Mouse (Mus musculus): ENCODE results near the gene Zxdb. TPM values are rescaled to one million over a fixed set of nuclear protein-coding genes. Genes with fewer than 3 reads are reported as not detected.
A peak's percentile ranks its signal among the peaks of the same experiment; 100 is the strongest.
"Not testable (repeated sequence)": the region's sequence is repeated elsewhere in the genome, so short reads cannot be mapped to it uniquely, and the experiment has no call there.

Gene Zxdb
- not detected in 2 replicates for polyA plus RNA-seq (2012; ENCODE audit: insufficient read depth, insufficient read length, low replicate concordance, missing spikeins)

DNA sequence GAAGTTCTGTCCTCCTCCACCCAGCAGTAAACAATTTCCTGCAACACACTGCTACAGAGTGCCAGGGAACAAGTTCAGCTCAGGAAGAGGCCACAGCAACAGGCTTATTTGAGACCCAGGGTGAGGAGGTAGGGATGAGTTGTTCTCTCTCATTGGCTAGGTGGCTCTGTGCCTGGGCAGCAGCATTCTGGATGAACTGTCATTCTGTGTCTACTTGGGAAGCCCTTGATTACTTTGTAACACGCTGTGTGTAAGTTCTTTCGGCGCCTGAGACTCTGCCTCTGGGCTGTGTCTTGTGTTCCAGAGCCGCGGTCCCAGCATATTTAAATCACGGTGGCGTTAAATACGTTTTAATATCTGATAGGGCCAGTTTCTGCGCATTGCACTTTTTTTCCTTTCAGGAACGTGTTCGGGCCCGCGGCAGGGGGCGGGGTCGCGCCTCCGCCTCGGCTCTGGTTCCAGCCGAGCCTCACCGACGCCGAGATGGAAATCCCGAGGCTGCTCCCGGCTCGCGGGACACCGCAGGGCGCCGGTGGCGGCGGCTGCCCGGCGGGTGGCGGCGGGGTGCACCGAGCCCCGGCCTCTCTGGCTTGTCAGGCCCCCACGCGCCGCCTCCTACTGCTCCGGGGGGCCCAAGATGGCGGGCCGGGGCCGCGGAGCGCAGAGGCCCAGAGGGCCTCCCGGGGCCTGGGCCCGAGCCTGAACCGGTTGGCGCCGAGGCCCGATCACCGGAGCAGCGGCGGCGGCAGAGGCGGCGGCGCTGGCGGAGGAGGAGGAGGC lies at the start of gene Zxdb:
Gene Zxdb (plus strand): TSS at position 378 of the 780 bp plus-strand sequence.
- not testable (repeated sequence) for H3K27ac ChIP-seq (ENCODE audit: insufficient read depth, low read depth, low read length); H3K4me1 ChIP-seq (ENCODE audit: control insufficient read depth, insufficient read depth, low read length)
- no CpG with 5 or more reads among the region's 60 CpGs for WGBS
- H3K4me3 ChIP-seq (ENCODE audit: insufficient read depth, low read depth, low read length) = peak within 1 kb of the TSS; percentile 29; the same call in 1 of the 2 replicates

DNA sequence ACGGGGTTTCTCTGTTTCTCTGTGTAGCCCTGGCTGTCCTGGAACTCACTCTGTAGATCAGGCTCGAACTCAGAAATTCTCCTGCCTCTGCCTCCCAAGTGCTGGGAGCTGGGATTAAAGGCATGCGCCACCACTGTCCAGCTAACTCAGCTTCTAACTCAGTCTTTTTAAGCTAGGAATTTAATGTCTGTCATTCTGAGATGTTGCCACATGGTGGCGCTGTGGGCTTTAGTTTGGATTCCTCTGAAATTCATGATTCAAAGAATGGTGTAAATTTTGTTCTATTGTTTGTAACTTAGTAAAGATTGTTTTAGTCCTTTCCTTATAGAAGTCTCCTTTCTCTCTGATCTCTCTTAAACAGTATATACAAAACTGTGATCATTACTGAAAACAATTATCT lies 49.4 kb upstream of the Zxdb start:
- 35% methylated on average over 4 of the region's 4 CpGs for WGBS
- no peak overlapping the region for H3K27ac ChIP-seq (ENCODE audit: insufficient read depth, low read depth, low read length)
- TF ChIP-seq CTCF (IDR thresholded peaks at IDR 0.05; ENCODE audit: insufficient read depth, low read depth, low read length) (no peak), POLR2A (IDR thresholded peaks at IDR 0.05; ENCODE audit: insufficient read depth, low read depth, low read length) (no peak)
- H3K4me1 ChIP-seq (ENCODE audit: control insufficient read depth, insufficient read depth, low read length) = no peaks in the 10 kb centered on the region
- H3K4me3 ChIP-seq (ENCODE audit: insufficient read depth, low read depth, low read length) = no peak overlapping the region

- not testable (repeated sequence) for H3K27ac ChIP-seq (ENCODE audit: insufficient read depth, low read depth, low read length); H3K4me3 ChIP-seq (ENCODE audit: insufficient read depth, low read depth, low read length); H3K4me1 ChIP-seq (ENCODE audit: control insufficient read depth, insufficient read depth, low read length)
- no CpG with 5 or more reads among the region's 2 CpGs for WGBS
These were observed 42.8 kb upstream of the Zxdb start for GRCm38 (mm10) chrX:94681581-94681980.

- 71% methylated on average over 5 of the region's 5 CpGs for WGBS
- H3K4me1 ChIP-seq (ENCODE audit: control insufficient read depth, insufficient read depth, low read length); H3K27ac ChIP-seq (ENCODE audit: insufficient read depth, low read depth, low read length): not testable (repeated sequence)
These were observed 34.8 kb upstream of the Zxdb start for GRCm38 (mm10) chrX:94689593-94689992.

DNA sequence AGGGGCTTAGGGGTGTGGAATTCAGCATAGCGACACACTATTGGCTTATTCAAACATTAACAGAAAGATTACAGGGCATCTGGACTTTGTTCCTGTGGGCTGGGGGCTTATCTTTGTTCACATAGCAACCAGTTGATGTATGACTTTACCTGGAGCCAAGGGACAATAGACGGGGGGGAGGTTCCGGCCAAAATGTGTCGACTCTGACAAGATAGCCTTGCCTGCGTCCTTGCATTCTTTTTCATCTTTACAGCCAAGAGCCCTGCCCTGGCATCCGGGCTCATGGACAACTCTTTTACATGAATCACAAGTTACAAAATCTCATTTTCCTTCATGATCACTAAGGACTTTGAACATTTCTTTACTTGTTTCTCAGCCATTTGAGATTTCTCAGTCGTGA lies 17.7 kb upstream of the Zxdb start:
- WGBS = 94% methylated on average over 7 of the region's 7 CpGs
- not testable (repeated sequence) for H3K4me1 ChIP-seq (ENCODE audit: control insufficient read depth, insufficient read depth, low read length); H3K27ac ChIP-seq (ENCODE audit: insufficient read depth, low read depth, low read length); H3K4me3 ChIP-seq (ENCODE audit: insufficient read depth, low read depth, low read length)

More at GRCm38 (mm10) chrX:94689593-94689992, 34.8 kb upstream of the Zxdb start:
- H3K4me3 ChIP-seq (ENCODE audit: insufficient read depth, low read depth, low read length) = not testable (repeated sequence)

- not testable (repeated sequence) for H3K4me1 ChIP-seq (ENCODE audit: control insufficient read depth, insufficient read depth, low read length); H3K4me3 ChIP-seq (ENCODE audit: insufficient read depth, low read depth, low read length); H3K27ac ChIP-seq (ENCODE audit: insufficient read depth, low read depth, low read length)
- WGBS = no CpG with 5 or more reads among the region's 3 CpGs
These were observed 14.6 kb upstream of the Zxdb start for GRCm38 (mm10) chrX:94709752-94710151.

DNA sequence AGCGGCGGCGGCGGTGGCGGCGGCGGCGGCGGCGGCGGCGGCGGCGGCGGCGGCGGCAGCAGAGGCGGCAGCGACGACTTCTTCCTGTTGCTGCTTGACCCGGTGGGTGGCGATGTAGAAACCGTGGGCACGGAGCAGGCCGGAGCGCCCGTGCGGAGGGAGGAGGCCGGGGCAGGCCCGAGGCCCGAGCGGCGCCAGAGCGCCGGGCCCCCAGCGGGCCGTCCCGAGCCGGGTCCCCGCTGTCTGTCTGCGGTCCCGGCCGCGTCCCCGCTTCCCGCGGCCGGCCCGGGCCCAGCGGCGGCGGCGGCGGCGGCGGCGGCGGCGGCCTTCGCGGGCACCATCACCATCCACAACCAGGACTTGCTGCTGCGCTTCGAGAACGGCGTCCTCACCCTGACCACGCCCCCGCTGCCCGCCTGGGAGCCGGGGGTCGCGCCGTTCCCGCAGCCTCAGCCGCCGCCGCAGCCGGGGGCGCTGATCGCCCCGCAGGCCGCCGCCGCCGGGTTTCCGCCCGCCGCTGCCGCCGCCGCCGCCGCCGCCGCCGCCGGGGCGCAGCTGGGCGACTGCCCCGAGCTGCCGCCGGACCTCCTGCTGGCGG lies 702 bp downstream of the Zxdb start:
- H3K4me1 ChIP-seq (ENCODE audit: control insufficient read depth, insufficient read depth, low read length); H3K27ac ChIP-seq (ENCODE audit: insufficient read depth, low read depth, low read length): not testable (repeated sequence)
- H3K4me3 ChIP-seq (ENCODE audit: insufficient read depth, low read depth, low read length) = peak overlapping the region; percentile 29; the same call in 1 of the 2 replicates
- 48% methylated on average over 36 of the region's 102 CpGs for WGBS

DNA sequence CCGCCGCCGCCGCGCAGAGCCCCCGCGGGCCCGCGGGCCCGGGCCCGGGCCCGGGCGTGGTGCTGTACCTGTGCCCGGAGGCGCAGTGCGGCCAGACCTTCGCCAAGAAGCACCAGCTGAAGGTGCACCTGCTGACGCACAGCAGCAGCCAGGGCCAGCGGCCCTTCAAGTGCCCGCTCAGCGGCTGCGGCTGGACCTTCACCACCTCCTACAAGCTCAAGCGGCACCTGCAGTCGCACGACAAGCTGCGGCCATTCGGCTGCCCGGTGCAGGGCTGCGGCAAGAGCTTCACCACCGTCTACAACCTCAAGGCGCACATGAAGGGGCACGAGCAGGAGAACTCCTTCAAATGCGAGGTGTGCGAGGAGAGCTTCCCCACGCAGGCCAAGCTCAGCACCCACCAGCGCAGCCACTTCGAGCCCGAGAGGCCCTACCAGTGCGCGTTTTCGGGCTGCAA lies 1.3 kb downstream of the Zxdb start:
- H3K4me1 ChIP-seq (ENCODE audit: control insufficient read depth, insufficient read depth, low read length); H3K27ac ChIP-seq (ENCODE audit: insufficient read depth, low read depth, low read length); H3K4me3 ChIP-seq (ENCODE audit: insufficient read depth, low read depth, low read length): not testable (repeated sequence)
- no CpG with 5 or more reads among the region's 41 CpGs for WGBS

DNA sequence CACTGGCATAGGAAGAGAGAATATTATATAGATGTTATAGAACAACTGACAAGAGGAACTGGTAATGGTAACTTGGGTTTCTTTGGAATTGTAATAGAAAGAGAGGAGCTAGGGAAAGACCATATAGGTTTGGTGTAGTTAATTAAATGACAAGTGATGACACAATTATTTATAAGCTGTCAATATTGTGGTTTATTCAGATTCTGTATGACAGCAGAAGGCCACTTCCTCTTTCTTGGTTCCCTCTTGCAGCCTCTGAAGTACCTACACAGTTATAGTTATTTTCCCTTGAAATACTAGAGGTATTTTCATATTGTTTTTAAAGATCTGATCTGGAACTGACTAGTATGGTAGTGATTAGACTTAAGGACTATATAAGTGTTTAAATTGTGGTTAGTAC lies 7.2 kb downstream of the Zxdb start:
- no peak for TF ChIP-seq POLR2A (IDR thresholded peaks at IDR 0.05; ENCODE audit: insufficient read depth, low read depth, low read length)
- no peak for TF ChIP-seq CTCF (IDR thresholded peaks at IDR 0.05; ENCODE audit: insufficient read depth, low read depth, low read length)
- H3K27ac ChIP-seq (ENCODE audit: insufficient read depth, low read depth, low read length) = no peak overlapping the region
- H3K4me3 ChIP-seq (ENCODE audit: insufficient read depth, low read depth, low read length) = no peak overlapping the region
- H3K4me1 ChIP-seq (ENCODE audit: control insufficient read depth, insufficient read depth, low read length) = no peaks in the 10 kb centered on the region

DNA sequence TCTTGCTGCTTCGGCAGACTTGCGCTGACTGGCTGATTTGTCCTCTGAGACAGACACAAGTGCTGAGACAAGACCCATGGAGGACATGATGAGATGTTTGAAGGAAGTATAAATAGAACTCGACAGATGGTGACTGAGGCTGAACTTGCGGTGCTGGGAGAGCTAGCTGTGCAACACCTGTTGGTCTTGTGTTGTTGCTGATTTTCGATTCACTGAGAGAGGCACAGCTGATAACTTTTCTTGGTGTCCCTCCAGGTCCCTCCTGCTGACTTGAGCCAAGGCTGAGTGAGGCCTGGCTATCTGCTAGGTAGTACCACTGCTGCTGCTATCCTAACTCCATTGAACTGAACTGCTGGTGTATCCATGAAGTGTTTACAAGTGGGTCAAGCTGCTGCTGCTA lies 29.4 kb downstream of the Zxdb start:
- WGBS = 88% methylated on average over 5 of the region's 5 CpGs
- Histone ChIP-seq H3K27ac (ENCODE audit: insufficient read depth, low read depth, low read length) (no peak overlapping the region), H3K4me1 (ENCODE audit: control insufficient read depth, insufficient read depth, low read length) (no peaks in the 10 kb centered on the region), H3K4me3 (ENCODE audit: insufficient read depth, low read depth, low read length) (no peak overlapping the region)
- TF ChIP-seq POLR2A (IDR thresholded peaks at IDR 0.05; ENCODE audit: insufficient read depth, low read depth, low read length) = no peak
- TF ChIP-seq CTCF (IDR thresholded peaks at IDR 0.05; ENCODE audit: insufficient read depth, low read depth, low read length) = no peak
